Mouse (Mus musculus) gastrocnemius, postnatal 25 days (tissue): ENCODE data around the gene Eed. TPM values are rescaled to one million over a fixed set of nuclear protein-coding genes. Genes with fewer than 3 reads are reported as not detected.
A peak's percentile ranks its signal among the peaks of the same experiment; 100 is the strongest.
"Not testable (repeated sequence)": the region's sequence is repeated elsewhere in the genome, so short reads cannot be mapped to it uniquely, and the experiment has no call there.

ENCODE experiments used
- DNase-seq: peaks from one replicate; pipeline ENCODE4 v3.0.0; 2022
- long read RNA-seq, 2 experiments: library from polyadenylated mRNA; stranded (forward); transcript quantifications; one replicate each; pipeline ENCODE4 v2.0.0; 2021
- total RNA-seq, 2 experiments: library from RNA; stranded (reverse); gene quantifications; 1 replicate in 1 of 2; 2 replicates in 1 of 2; pipeline ENCODE4 v1.2.3; 2021

The Eed gene
- total RNA-seq, result 10 to 100 TPM; 21.7 to 30.8 TPM
- long read RNA-seq, experiment 1, transcript Eed-201 (12 exons, 2,067 nt), result major isoform, 15 of 24 reads
- long read RNA-seq, experiment 1, partial matches to known transcripts, result 2 of 24 reads
- long read RNA-seq, experiment 1, other reads (novel, unspliced or antisense), result 7 of 24 reads
- long read RNA-seq, experiment 2, transcript Eed-201 (12 exons, 2,067 nt), result major isoform, 25 of 36 reads
- long read RNA-seq, experiment 2, partial matches to known transcripts, result 0 of 36 reads
- long read RNA-seq, experiment 2, other reads (novel, unspliced or antisense), result 11 of 36 reads

DNA sequence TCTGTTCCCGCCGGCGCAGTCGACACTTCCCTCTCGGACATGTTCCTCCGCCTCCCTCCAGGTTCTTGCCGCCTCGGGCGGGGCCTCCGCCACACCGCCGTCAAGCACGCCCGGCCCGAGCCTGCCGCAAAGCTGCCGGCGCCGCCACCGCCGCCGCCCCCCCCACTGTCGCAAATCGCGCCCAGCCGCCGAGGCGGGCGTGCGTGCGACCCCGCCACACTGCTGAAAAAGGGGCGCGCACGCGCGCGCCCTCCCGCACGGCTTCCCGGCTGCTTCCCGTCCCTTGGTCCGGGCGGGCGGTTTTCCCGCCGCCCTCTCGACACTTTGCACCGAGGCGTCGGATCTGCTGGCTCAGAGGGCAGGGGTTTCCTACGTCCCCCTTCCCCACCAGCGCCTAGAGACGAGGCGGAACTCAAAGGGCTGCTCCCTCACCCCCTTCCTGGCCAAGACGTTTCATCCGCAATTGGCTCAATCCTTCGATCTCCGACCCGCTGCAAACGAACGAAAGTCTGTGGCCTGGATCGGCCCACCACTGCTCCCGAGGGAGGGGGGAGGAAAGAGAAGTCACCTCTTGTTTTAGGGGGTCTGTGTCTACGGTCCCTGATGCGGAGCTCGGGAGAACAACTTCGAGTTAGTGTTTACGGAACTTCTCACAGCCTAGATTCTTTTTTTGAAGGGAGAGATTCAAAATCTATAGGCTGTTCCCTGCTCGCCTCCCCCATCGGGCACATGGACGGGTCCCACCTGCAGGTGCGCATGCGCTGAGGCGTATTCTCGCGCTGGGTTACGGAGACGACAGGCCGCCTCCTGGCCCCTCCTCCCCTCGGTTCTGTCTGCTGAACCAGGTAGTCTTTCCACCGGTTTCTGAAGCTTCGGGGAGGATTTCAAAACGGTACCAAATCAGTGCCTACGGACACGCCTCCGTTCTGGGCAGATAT lies at the start of gene Eed:
Eed (minus strand) TSS at position 499 of the 938 bp plus-strand sequence.
- peak; percentile 96 for DNase-seq

DNA sequence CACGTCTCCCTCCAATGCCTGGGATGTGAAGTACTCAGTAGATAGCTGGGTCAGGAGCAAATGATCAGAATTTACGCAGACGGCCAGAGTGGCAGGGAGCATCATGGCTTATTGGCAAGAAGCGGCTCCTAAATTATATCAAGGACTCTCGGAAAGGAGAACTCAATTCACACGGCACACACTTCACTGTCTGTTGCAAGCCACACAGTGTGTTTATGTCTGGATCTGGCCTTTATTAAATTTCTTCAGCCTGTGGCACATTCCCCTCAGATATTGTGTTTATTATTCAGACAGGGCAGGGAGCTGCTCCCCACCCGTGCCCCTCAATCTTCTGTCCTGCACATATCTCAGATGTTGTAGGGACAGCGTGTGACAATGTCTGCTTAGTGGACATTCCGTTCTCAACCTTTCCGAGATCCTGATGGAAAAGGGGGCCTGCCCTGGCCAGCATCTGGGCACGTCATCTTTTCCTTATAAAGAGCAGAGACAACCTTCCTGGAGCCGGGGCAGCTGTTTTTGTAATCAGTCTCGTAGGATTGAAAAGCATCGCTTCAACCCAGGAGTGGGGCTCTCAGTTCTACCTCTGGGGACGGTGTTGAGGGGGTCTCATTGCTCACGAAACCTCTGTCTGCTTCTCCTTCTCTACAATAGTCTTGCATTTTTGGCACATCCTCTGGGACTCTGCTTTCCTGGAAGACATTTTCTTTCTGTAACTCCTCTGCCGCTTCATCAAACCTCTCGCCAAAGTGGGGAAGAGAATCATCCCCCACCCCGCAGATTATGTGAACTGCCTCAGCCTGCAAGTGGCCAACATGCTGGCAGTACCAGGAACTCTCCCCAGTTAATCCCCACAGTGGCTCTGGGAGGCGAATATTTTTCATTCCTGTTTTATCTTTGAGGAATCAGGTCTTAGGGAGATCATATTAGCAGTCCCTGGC lies 49.0 kb upstream of the Eed start:
- DNase-seq, result peak; percentile 82

GRCm38 (mm10) chr7:90028888-90029547 lies 48.2 kb upstream of the Eed start:
- DNase-seq, result peak; percentile 50

- no peak for DNase-seq
Measured at GRCm38 (mm10) chr7:90024975-90025374, 44.2 kb upstream of the Eed start.

- DNase-seq, result peak; percentile 37
Measured at GRCm38 (mm10) chr7:90022974-90023707, 42.4 kb upstream of the Eed start.

- DNase-seq, result no peak
Measured at GRCm38 (mm10) chr7:90020331-90020730, 39.5 kb upstream of the Eed start.

DNA sequence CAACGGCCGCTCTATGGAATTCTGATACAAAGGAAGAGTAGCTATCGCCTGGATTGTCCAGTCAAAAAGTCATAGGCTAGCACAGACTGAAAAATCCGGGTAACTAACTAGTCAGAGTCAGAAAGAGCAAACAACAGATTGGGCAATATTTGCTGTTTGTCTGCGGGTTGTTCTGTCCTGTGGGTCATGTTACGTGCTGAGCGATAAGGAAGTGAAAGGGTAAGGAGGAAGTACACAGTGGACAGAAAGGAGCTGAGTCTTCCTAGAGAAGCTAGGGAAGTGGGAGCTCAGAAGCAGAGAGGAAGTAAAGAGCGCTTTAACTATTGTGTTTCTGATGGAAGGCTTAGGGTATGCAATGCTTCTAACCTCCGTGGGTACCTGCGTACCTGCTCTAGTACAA lies 38.8 kb upstream of the Eed start:
- DNase-seq, result no peak

GRCm38 (mm10) chr7:90016930-90017588 lies 36.3 kb upstream of the Eed start:
- DNase-seq, result no peak

- DNase-seq, result no peak
Measured at GRCm38 (mm10) chr7:90016459-90016858, 35.7 kb upstream of the Eed start.

DNA sequence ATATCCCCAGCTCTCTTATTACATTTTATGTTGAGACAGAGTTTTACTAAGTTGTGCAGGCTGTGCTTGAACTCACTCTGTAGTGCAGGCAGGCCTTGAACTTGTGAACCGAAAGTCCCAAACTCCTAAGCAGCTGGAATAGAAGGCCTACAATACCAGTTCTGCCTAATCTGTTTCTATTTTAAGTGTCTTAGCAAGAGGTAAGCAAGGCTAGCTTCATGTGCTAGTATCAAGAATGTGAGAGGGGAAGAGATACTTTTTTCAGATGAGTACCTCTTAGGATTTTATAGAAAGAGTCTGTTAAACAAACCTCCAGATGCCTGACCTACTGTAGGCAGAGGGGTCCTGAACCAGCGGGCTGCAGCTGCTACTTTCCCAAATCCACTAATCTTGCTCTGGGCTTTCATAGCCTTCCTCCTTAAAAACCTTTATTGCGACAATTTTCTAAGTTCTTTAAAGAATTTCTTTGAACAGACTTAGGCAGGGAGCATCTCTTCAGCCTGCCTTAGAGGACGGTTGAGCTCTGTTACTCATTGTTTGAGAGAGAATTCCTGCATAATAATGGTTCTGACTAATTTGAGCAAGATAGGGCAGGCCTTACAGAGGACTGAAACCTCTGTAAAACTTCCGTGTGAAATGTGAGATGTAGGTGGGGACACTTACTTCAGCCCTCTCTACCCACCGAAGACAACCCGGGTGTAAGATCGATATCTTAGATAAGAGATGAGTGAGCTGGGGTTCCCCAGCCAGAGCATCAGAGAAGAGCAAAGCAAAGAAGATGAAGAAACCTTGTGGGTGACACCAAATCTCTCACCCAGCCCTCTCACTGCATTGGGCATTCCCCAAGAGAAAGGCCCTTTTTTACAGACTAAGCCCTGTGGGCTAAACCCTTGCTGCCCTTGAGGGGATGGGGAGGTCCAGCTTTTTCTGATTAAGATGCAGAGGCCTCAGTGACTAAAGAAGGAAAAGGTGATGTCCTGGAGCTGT lies 26.2 kb upstream of the Eed start:
- DNase-seq, result no peak

- no peak for DNase-seq
Measured at GRCm38 (mm10) chr7:90004781-90005180, 24.0 kb upstream of the Eed start.

- DNase-seq, result no peak
Measured at GRCm38 (mm10) chr7:90002375-90002774, 21.6 kb upstream of the Eed start.

DNA sequence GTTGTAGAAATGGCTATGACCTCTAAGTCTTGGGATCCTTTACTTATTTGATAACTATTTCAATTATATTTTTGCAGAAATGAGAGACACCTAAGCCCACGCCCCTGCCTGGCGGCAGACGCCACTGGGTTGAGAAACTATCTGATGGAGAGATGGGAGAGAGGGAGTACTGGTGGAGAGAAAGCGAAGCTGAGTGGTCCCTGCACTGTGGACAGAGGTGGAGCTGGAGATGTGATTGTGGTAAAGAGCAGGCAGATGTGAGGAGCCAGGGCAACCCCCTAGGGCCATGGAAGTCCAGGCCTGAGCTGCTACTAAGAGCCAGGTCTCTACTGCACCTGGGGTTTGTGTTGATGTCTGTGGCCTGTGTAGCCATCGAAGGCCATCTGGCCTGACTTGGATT lies 18.7 kb upstream of the Eed start:
- no peak for DNase-seq

GRCm38 (mm10) chr7:89998624-89999006 lies 17.8 kb upstream of the Eed start:
- no peak for DNase-seq

DNA sequence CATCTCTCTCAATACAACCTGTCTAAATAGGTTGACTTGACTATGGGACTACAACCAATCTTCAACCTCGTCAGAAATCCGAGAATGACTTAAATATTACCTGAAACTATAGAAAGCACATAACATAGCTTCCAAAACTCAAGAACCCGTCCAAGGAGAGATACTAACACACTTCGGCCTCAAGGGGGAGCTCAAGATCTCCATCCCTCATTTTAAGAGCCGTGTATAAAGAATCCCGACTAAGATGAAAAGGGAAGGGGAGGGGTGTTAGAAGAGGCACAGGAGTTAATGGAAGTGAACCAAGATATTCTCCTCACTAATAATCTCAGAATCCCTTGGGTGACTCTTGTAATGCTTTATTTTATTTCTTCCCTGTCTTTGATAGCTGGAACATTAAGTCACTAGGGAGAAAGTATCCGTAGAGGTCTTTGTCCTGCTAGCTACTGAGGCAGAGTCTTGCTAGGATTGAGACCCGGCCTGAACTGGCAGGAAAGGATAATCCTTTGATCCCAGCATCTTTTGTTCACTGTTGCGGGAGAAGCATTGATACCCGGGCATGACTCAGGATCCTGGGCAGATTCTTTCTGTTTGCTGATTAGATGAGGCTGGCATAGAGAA lies 17.3 kb upstream of the Eed start:
- DNase-seq, result no peak

GRCm38 (mm10) chr7:89997526-89997925 lies 16.7 kb upstream of the Eed start:
- not testable (repeated sequence) for DNase-seq

DNA sequence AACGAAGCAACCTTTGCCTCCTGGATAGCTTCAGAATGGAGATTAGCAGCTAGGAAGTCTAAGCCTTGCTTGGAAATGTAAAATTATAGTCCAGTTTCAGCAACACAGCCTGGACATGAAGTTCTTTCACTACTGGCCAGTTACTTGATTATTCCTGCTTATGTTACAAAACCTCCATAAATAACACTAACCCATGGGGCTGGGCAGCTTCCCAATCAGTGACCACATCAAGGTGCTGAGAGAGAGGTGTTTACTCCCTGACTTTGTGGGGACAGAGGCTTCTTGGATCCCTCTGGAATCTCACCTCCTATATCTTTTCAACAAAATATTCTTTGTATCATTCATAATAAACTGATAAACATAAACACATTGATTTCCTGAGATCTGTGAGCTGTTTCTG lies 12.3 kb upstream of the Eed start:
- peak; percentile 8 for DNase-seq

GRCm38 (mm10) chr7:89984421-89984820 lies 3.6 kb upstream of the Eed start:
- no peak for DNase-seq

GRCm38 (mm10) chr7:89983441-89983840 lies 2.7 kb upstream of the Eed start:
- no peak for DNase-seq
